Mouse (Mus musculus) hindbrain, embryonic 14.5 days (tissue): ENCODE measurements around the gene Ccdc148. TPM values are rescaled to one million over a fixed set of nuclear protein-coding genes. Genes with fewer than 3 reads are reported as not detected.

Experiments used
- ATAC-seq: fragments of 200-750 bp; cut with Nextera tagmentation; 2 replicates; pipeline ENCODE4 v1.8.0; 2017; ENCODE audit warnings: moderate number of reproducible peaks, mild to moderate bottlenecking, moderate TSS enrichment, moderate library complexity; ENCODE audit not compliant: low FRiP score
- DNase-seq: peaks from one replicate; pipeline ENCODE4 v3.0.0-alpha.2; 2015; ENCODE audit warnings: low spot score
- H3K27ac ChIP-seq: fragments of 300-500 bp; sonication (generic); 2 replicates; pipeline ENCODE4 v1.5.1; 2014; ENCODE audit warnings: mild to moderate bottlenecking, moderate library complexity
- H3K27me3 ChIP-seq: fragments of 300-500 bp; sonication (generic); 2 replicates; pipeline ENCODE4 v1.6.1; 2014; ENCODE audit warnings: mild to moderate bottlenecking, low read length, mixed read lengths; ENCODE audit not compliant: control insufficient read depth, insufficient read depth
- H3K36me3 ChIP-seq: fragments of 300-500 bp; sonication (generic); replicated peaks from 2 replicates; pipeline ENCODE4 v1.6.1; 2014; ENCODE audit not compliant: control insufficient read depth, insufficient read depth
- H3K4me1 ChIP-seq: fragments of 300-500 bp; sonication (generic); replicated peaks from 2 replicates; pipeline ENCODE4 v1.6.1; 2014; ENCODE audit warnings: antibody characterized with exemption, low read length, mixed read lengths; ENCODE audit not compliant: control insufficient read depth, insufficient read depth
- H3K4me2 ChIP-seq: fragments of 300-500 bp; sonication (generic); replicated peaks from 2 replicates; pipeline ENCODE4 v1.6.1; 2014; ENCODE audit warnings: mild to moderate bottlenecking, moderate library complexity
- H3K4me3 ChIP-seq: fragments of 300-500 bp; sonication (generic); replicated peaks from 2 replicates; pipeline ENCODE4 v1.5.1; 2014; ENCODE audit warnings: mild to moderate bottlenecking, low read length
- H3K9ac ChIP-seq: fragments of 300-500 bp; sonication (generic); 2 replicates; pipeline ENCODE4 v1.6.1; 2014
- H3K9me3 ChIP-seq: fragments of 300-500 bp; sonication (generic); 2 replicates; pipeline ENCODE4 v1.6.1; 2016; ENCODE audit warnings: low read length; ENCODE audit not compliant: control insufficient read depth
- WGBS: fragments of 180-500 bp; shearing (Covaris S2); extraction: QIAGEN DNeasy Blood & Tissue Kit; methylation state at CpG from one replicate; pipeline ENCODE4 v1.1.7; 2014; 5-methylcytosine and 5-hydroxymethylcytosine counted together
- polyA plus RNA-seq: library from polyadenylated mRNA; unstranded; fragments of >200 nt; fragmentation: Nextera tagmentation; extraction: Ambion mirVana; gene quantifications from 2 replicates; pipeline ENCODE4 v1.2.1, GENCODE M21; 2014

Ccdc148 gene
- polyA plus RNA-seq, 1 experiment from 2014 or later: 3.4 TPM

GRCm38 (mm10) chr2:59184107-59185064, 23.9 kb upstream of the Ccdc148 start:
- 92% methylated on average over 11 of the region's 11 CpGs for WGBS
- Histone ChIP-seq H3K4me1 (no peaks in the 10 kb centered on the region), H3K9ac (no peak overlapping the region)

GRCm38 (mm10) chr2:59183541-59183940, 23.1 kb upstream of the Ccdc148 start:
- Histone ChIP-seq H3K36me3 (no peaks in the 10 kb centered on the region), H3K9me3 (no peaks in the 10 kb centered on the region), H3K4me1 (peaks cover 3% of the 10 kb centered on the region), H3K27me3 (no peaks in the 10 kb centered on the region), H3K4me2 (no peak overlapping the region), H3K4me3 (no peak overlapping the region), H3K9ac (no peak overlapping the region), H3K27ac (no peak overlapping the region)
- no peak for DNase-seq
- no peak for ATAC-seq
- 86% methylated on average over 4 of the region's 4 CpGs for WGBS

More at GRCm38 (mm10) chr2:59184107-59185064, 23.9 kb upstream of the Ccdc148 start:
- Histone ChIP-seq H3K36me3 (no peaks in the 10 kb centered on the region), H3K4me3 (no peak overlapping the region), H3K27ac (no peak overlapping the region), H3K4me2 (no peak overlapping the region), H3K27me3 (no peaks in the 10 kb centered on the region), H3K9me3 (no peaks in the 10 kb centered on the region)
- ATAC-seq (no peak), DNase-seq (no peak)

GRCm38 (mm10) chr2:59181321-59182113, 21.0 kb upstream of the Ccdc148 start:
- Histone ChIP-seq H3K27ac (no peak overlapping the region), H3K4me1 (peaks cover 9% of the 10 kb centered on the region), H3K9ac (no peak overlapping the region), H3K4me2 (no peak overlapping the region), H3K4me3 (no peak overlapping the region), H3K9me3 (no peaks in the 10 kb centered on the region), H3K36me3 (no peaks in the 10 kb centered on the region), H3K27me3 (no peaks in the 10 kb centered on the region)
- 82% methylated on average over 15 of the region's 15 CpGs for WGBS
- ATAC-seq (no peak), DNase-seq (no peak)

GRCm38 (mm10) chr2:59179487-59179886, 19.0 kb upstream of the Ccdc148 start:
- no peaks in the 10 kb centered on the region for H3K9me3 ChIP-seq
- H3K27me3 ChIP-seq: no peaks in the 10 kb centered on the region
- peaks cover 9% of the 10 kb centered on the region for H3K4me1 ChIP-seq
- WGBS: 66% methylated on average over 5 of the region's 5 CpGs
- H3K9ac ChIP-seq: no peak overlapping the region
- H3K36me3 ChIP-seq: no peaks in the 10 kb centered on the region
- H3K4me3 ChIP-seq: no peak overlapping the region
- no peak overlapping the region for H3K4me2 ChIP-seq
- ATAC-seq (no peak), DNase-seq (no peak)
- H3K27ac ChIP-seq: no peak overlapping the region

GRCm38 (mm10) chr2:59178960-59179359, 18.5 kb upstream of the Ccdc148 start:
- Histone ChIP-seq H3K9ac (no peak overlapping the region), H3K36me3 (no peaks in the 10 kb centered on the region), H3K4me3 (no peak overlapping the region), H3K9me3 (no peaks in the 10 kb centered on the region), H3K4me1 (peaks cover 9% of the 10 kb centered on the region), H3K27me3 (no peaks in the 10 kb centered on the region), H3K4me2 (no peak overlapping the region), H3K27ac (no peak overlapping the region)
- no peak for DNase-seq
- WGBS: 77% methylated on average over 4 of the region's 4 CpGs
- ATAC-seq: no peak

- DNase-seq (no peak), ATAC-seq (no peak)
- no peaks in the 10 kb centered on the region for H3K9me3 ChIP-seq
- H3K4me2 ChIP-seq: no peak overlapping the region
- H3K4me1 ChIP-seq: peaks cover 9% of the 10 kb centered on the region
- no peak overlapping the region for H3K27ac ChIP-seq
- no peaks in the 10 kb centered on the region for H3K27me3 ChIP-seq
- 65% methylated on average over 8 of the region's 8 CpGs for WGBS
- no peak overlapping the region for H3K9ac ChIP-seq
- H3K36me3 ChIP-seq: no peaks in the 10 kb centered on the region
- no peak overlapping the region for H3K4me3 ChIP-seq
Measured at GRCm38 (mm10) chr2:59178191-59178590, 17.7 kb upstream of the Ccdc148 start.

- Histone ChIP-seq H3K27me3 (no peaks in the 10 kb centered on the region), H3K36me3 (no peaks in the 10 kb centered on the region), H3K9ac (no peak overlapping the region), H3K4me1 (peaks cover 9% of the 10 kb centered on the region), H3K4me2 (no peak overlapping the region), H3K9me3 (no peaks in the 10 kb centered on the region), H3K4me3 (no peak overlapping the region), H3K27ac (no peak overlapping the region)
- 81% methylated on average over 6 of the region's 6 CpGs for WGBS
- ATAC-seq (no peak), DNase-seq (no peak)
Measured at GRCm38 (mm10) chr2:59175926-59176325, 15.4 kb upstream of the Ccdc148 start.

GRCm38 (mm10) chr2:59171533-59171932, 11.1 kb upstream of the Ccdc148 start:
- WGBS: 89% methylated on average over 5 of the region's 5 CpGs
- no peaks in the 10 kb centered on the region for H3K27me3 ChIP-seq
- H3K4me2 ChIP-seq: no peak overlapping the region
- no peaks in the 10 kb centered on the region for H3K9me3 ChIP-seq
- no peak overlapping the region for H3K4me3 ChIP-seq
- no peaks in the 10 kb centered on the region for H3K36me3 ChIP-seq
- no peak for ATAC-seq
- no peak overlapping the region for H3K9ac ChIP-seq
- no peak for DNase-seq
- H3K4me1 ChIP-seq: no peaks in the 10 kb centered on the region
- no peak overlapping the region for H3K27ac ChIP-seq

- H3K36me3 ChIP-seq: no peaks in the 10 kb centered on the region
- no peak overlapping the region for H3K4me2 ChIP-seq
- no peaks in the 10 kb centered on the region for H3K27me3 ChIP-seq
- H3K4me3 ChIP-seq: no peak overlapping the region
- 97% methylated on average over 5 of the region's 5 CpGs for WGBS
- H3K27ac ChIP-seq: no peak overlapping the region
- ATAC-seq (no peak), DNase-seq (no peak)
- no peaks in the 10 kb centered on the region for H3K4me1 ChIP-seq
- no peak overlapping the region for H3K9ac ChIP-seq
- no peaks in the 10 kb centered on the region for H3K9me3 ChIP-seq
Measured at GRCm38 (mm10) chr2:59170593-59170992, 10.1 kb upstream of the Ccdc148 start.
